ENCODE assay signal across 7 mouse cellular contexts in the genomic region with DNA sequence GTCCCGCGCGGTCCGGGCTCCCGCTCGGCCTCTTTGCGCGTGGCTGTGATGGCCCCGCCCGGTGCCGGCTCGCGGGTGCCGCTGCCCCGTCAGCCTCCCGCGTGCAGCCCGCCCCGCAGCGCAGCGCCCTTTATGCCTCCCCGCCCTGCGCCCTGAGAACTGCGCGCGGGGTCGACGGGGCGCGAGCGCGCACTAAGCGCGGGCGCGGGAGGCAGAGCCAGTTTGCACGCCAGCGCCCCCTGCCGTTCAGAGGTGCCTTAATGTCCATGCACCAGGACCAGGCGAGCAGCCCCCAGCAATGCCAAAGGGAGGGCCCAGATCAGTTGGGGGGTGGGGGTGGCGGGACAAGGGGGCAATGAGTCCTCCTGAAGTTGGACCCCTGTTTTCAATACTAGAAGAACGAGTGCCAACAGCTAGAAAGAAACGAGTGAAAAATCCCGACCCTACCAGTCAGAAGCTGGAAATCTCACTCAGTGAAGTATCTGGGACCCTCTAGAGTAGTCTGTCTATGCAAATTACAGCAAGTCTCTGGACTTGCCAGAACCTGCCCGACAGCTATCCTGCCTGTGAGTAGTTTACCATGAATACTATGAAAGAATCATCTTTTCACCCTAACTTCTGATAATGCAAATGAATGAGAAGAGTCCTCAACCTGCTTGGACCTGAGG. TPM values are rescaled to one million over a fixed set of nuclear protein-coding genes. Genes with fewer than 3 reads are reported as not detected.
A peak's percentile ranks its signal among the peaks of the same experiment; 100 is the strongest.
DNase-seq lines count a peak whose midpoint lies in the region; ATAC-seq and TF ChIP-seq lines count a peak whose summit lies in the region.

Gene Rnf144a, minus strand, starts transcription at position 151 of the 668 bp plus-strand sequence.

- peak within 1 kb of the TSS; percentile 69 for H3K27ac ChIP-seq in embryonic facial prominence, embryonic 13.5 days
- peak within 1 kb of the TSS; percentile 97 for H3K27ac ChIP-seq in heart, adult 2 months
- H3K27ac ChIP-seq in limb, embryonic 12.5 days: peak within 1 kb of the TSS; percentile 89
- peak within 1 kb of the TSS; percentile 87 for H3K27ac ChIP-seq in midbrain, embryonic 14.5 days (replicated peaks; ENCODE audit: low read depth, low read length)

- no peaks in the 10 kb centered on the region; the same call in 1 of the 2 replicates for H3K79me2 ChIP-seq in heart, adult 2 months (replicated peaks; ENCODE audit: control insufficient read depth, insufficient read depth, low read length)

- no peaks in the 10 kb centered on the region; the same call in 1 of the 2 replicates for H3K27me3 ChIP-seq in embryonic facial prominence, embryonic 13.5 days
- no peaks in the 10 kb centered on the region for H3K27me3 ChIP-seq in heart, adult 2 months (ENCODE audit: control insufficient read depth, insufficient read depth, low read length)
- no peaks in the 10 kb centered on the region for H3K27me3 ChIP-seq in limb, embryonic 12.5 days
- no peaks in the 10 kb centered on the region for H3K27me3 ChIP-seq in midbrain, embryonic 14.5 days (ENCODE audit: control insufficient read depth, insufficient read depth, low read length)

- peaks cover 40% of the 10 kb centered on the region for H3K4me1 ChIP-seq in embryonic facial prominence, embryonic 13.5 days
- peaks cover 7% of the 10 kb centered on the region for H3K4me1 ChIP-seq in heart, adult 2 months (ENCODE audit: control insufficient read depth, insufficient read depth, low read length)
- peaks cover 50% of the 10 kb centered on the region for H3K4me1 ChIP-seq in limb, embryonic 12.5 days (replicated peaks)
- H3K4me1 ChIP-seq in midbrain, embryonic 14.5 days (ENCODE audit: control insufficient read depth, insufficient read depth, low read length): peaks cover 26% of the 10 kb centered on the region

- H3K9ac ChIP-seq in embryonic facial prominence, embryonic 13.5 days: peak within 1 kb of the TSS; percentile 88
- H3K9ac ChIP-seq in heart, adult 2 months (ENCODE audit: low read depth, low read length): peak within 1 kb of the TSS; percentile 95
- H3K9ac ChIP-seq in limb, embryonic 12.5 days (replicated peaks): peak within 1 kb of the TSS; percentile 99
- H3K9ac ChIP-seq in midbrain, embryonic 14.5 days (replicated peaks; ENCODE audit: low read length): peak within 1 kb of the TSS; percentile 98

- TF ChIP-seq CTCF in heart, adult 2 months (IDR thresholded peaks at IDR 0.05): peak; percentile 76

- H3K36me3 ChIP-seq in embryonic facial prominence, embryonic 13.5 days: no peaks in the 10 kb centered on the region
- no peaks in the 10 kb centered on the region for H3K36me3 ChIP-seq in heart, adult 2 months (ENCODE audit: control insufficient read depth, insufficient read depth, low read length)
- H3K36me3 ChIP-seq in limb, embryonic 12.5 days: no peaks in the 10 kb centered on the region
- H3K36me3 ChIP-seq in midbrain, embryonic 14.5 days (ENCODE audit: control insufficient read depth, insufficient read depth, low read length): no peaks in the 10 kb centered on the region

- intact Hi-C loops in heart, adult 2 months (cut with DNase I): loop anchor here (2.0 to 10.0 kb wide), 2 partner anchors 58 to 1320 kb away; partner anchors contain the start of gene Id2

- DNase-seq in adrenal gland, postnatal 4 days (ENCODE audit: low spot score in 2 of 2): peak; percentile 85 to 89
- DNase-seq in heart, adult 2 months: peak; percentile 91 to 96
- DNase-seq in kidney, adult 8-10 months: peak; percentile 47 to 83
- DNase-seq in midbrain, embryonic 14.5 days: peak; percentile 98
- peak; percentile 76 to 96 for DNase-seq in spleen, adult 18-20 months

- peak within 1 kb of the TSS; percentile 89 for H3K4me3 ChIP-seq in embryonic facial prominence, embryonic 13.5 days
- peak within 1 kb of the TSS; percentile 93 for H3K4me3 ChIP-seq in heart, adult 2 months
- H3K4me3 ChIP-seq in limb, embryonic 12.5 days (replicated peaks): peak within 1 kb of the TSS; percentile 92
- H3K4me3 ChIP-seq in midbrain, embryonic 14.5 days (replicated peaks; ENCODE audit: low read depth, low read length): peak within 1 kb of the TSS; percentile 96

- TF ChIP-seq EP300 in heart, adult 2 months (IDR thresholded peaks at IDR 0.05; ENCODE audit: insufficient read depth, low read depth, low read length): 0 out of 2 replicates have a peak, but pooled peaks have one; percentile 45

- no peaks in the 10 kb centered on the region for H3K9me3 ChIP-seq in embryonic facial prominence, embryonic 13.5 days
- no peaks in the 10 kb centered on the region for H3K9me3 ChIP-seq in limb, embryonic 12.5 days
- no peaks in the 10 kb centered on the region for H3K9me3 ChIP-seq in midbrain, embryonic 14.5 days (ENCODE audit: control insufficient read depth, low read length)

- 1% methylated on average over 45 of the region's 45 CpGs for WGBS in embryonic facial prominence, embryonic 13.5 days
- under 1% methylated on average over 45 of the region's 45 CpGs for WGBS in heart, adult 2 months
- 2% methylated on average over 41 of the region's 45 CpGs for WGBS in limb, embryonic 12.5 days
- WGBS in midbrain, embryonic 14.5 days: 1% methylated on average over 45 of the region's 45 CpGs

- TF ChIP-seq POLR2A in heart, adult 2 months (IDR thresholded peaks at IDR 0.05; ENCODE audit: insufficient read depth, low read depth, low read length): peak; percentile 26; the same call in 1 of the 2 replicates

- H3K4me2 ChIP-seq in embryonic facial prominence, embryonic 13.5 days: peak within 1 kb of the TSS; percentile 83
- H3K4me2 ChIP-seq in limb, embryonic 12.5 days: peak within 1 kb of the TSS; percentile 91
- H3K4me2 ChIP-seq in midbrain, embryonic 14.5 days (ENCODE audit: low read length): peak within 1 kb of the TSS; percentile 86

- peak; percentile 87 for ATAC-seq in embryonic facial prominence, embryonic 13.5 days (ENCODE audit: insufficient number of reproducible peaks, insufficient read depth, low FRiP score, low TSS enrichment, low read depth)
- peak; percentile 84 for ATAC-seq in limb, embryonic 12.5 days (ENCODE audit: insufficient number of reproducible peaks, insufficient read depth, low FRiP score, low TSS enrichment, low read depth)
- peak; percentile 87 for ATAC-seq in midbrain, embryonic 14.5 days (ENCODE audit: low FRiP score, low TSS enrichment)

RNA-seq across cellular contexts. Expression of gene Rnf144a, which starts in this region (rescaled TPM):
- 10 to 100 TPM; 62.6 to 78.4 TPM for total RNA-seq in adrenal gland, postnatal 4 days (2021)
- 46.4 and 48.3 TPM in 2 replicates for polyA plus RNA-seq in embryonic facial prominence, embryonic 13.5 days (2015; fragmentation: Nextera tagmentation; extraction: Ambion mirVana)
- 10 to 100 TPM; 12.7 to 13.4 TPM for total RNA-seq in heart, adult 2 months (2021)
- 11.5 and 17.2 TPM in 2 replicates for polyA plus RNA-seq in heart, adult 2 months (2012; rRNA removed)
- 63.4 and 66.2 TPM in 2 replicates for polyA plus RNA-seq in limb, embryonic 12.5 days (2016; fragmentation: Nextera tagmentation; extraction: Ambion mirVana)
- 21.6 and 26.2 TPM in 2 replicates for polyA plus RNA-seq in midbrain, embryonic 14.5 days (2014; fragmentation: Nextera tagmentation; extraction: Ambion mirVana)

Comparison
In these comparisons a context has a peak if more than half of its experiments do, and no peak if none do; other contexts are left out.
1. Peak in every context shown above with its lines: DNase-seq, ATAC-seq, H3K4me3 ChIP-seq and H3K27ac ChIP-seq.
2. RNA of gene Rnf144a (total RNA-seq): 62.6 to 78.4 TPM in adrenal gland, postnatal 4 days; 12.7 to 13.4 TPM in heart, adult 2 months; every median in the first group is over 4 times any median in the second.